23 mouse cellular contexts compared by ENCODE assay signal in the genomic region with DNA sequence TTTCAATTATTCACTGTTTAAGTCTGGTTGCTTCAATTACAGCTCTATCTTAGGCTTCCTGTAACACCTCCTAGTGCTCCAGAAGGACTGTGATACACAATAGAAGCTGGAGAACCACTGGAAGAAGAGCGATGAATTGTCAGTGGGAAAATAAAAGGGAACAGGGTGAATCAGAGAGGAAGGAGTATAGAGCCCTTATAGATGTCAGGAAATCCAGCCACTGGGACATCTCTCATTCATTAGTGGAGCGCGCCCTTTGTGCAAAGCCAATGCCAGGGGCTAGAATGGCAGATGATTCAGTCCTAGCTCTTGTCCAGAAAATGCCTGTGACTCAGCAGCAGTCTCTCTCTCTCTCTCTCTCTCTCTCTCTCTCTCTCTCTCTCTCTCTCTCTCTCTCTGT. TPM values are rescaled to one million over a fixed set of nuclear protein-coding genes. Genes with fewer than 3 reads are reported as not detected.
A peak's percentile ranks its signal among the peaks of the same experiment; 100 is the strongest.
DNase-seq lines count a peak whose midpoint lies in the region; ATAC-seq and TF ChIP-seq lines count a peak whose summit lies in the region.
"Had no signal": no experiment of that assay in that cellular context is flagged by ENCODE, and none has a peak within 500 bp of the region (broad histone marks: within the 10 kb centered on the region; RNA-seq: fewer than 3 reads in every experiment).

No protein-coding gene starts in this region.

- intact Hi-C loops in left cerebral cortex, postnatal 25 days (cut with DNase I) = no loop called here

- POLR2A ChIA-PET in Patski (lab: Charles Lee) = interaction anchor here (1.0 kb wide), 1 partner anchor 59 kb away, joined by 3 read pairs; no protein-coding TSS in a partner anchor

- CTCF ChIA-PET in Patski (lab: Charles Lee) = interaction anchor here (1.4 to 1.7 kb wide), 2 partner anchors 9 to 19 kb away, joined by 4 to 6 read pairs; no protein-coding TSS in a partner anchor

- peak; percentile 29 for DNase-seq in adrenal gland, postnatal 14 days
- no peak for DNase-seq in adrenal gland, adult 18-20 months (ENCODE audit: low spot score in 2 of 2)
- peak; percentile 77 for DNase-seq in Muller cell, postnatal 12 days (ENCODE audit: inconsistent ontology term)
- DNase-seq in Patski (ENCODE audit: low read depth, low spot score) = no peak
- DNase-seq in left cerebral cortex, postnatal 25 days (ENCODE audit: low spot score in 2 of 2) = no peak
- DNase-seq in right cerebral cortex, postnatal 10 days (ENCODE audit: low spot score in 2 of 2) = no peak
- DNase-seq: cerebellum, adult 11-12 months; cerebellum, adult 8-10 months; cerebellum, postnatal 10 days; cerebellum, postnatal 36 days; embryo, embryonic 11 days; gastrocnemius, postnatal 25 days; heart, adult 18-20 months; heart, postnatal 10 days; heart, postnatal 36 days; kidney, adult 11 months had no signal

- in situ Hi-C loops in Patski (cut with MboI; ENCODE audit: low pct_unique_long_range_greater_than_20kb) = no loop called here

- no peaks in the 10 kb centered on the region for H3K27me3 ChIP-seq in Patski
- H3K27me3 ChIP-seq: embryonic facial prominence, embryonic 13.5 days; forebrain, embryonic 15.5 days; heart, embryonic 15.5 days; intestine, embryonic 15.5 days had no signal

- TF ChIP-seq CTCF in Patski (IDR thresholded peaks at IDR 0.05) = no peak

- peak; percentile 39 for ATAC-seq in Patski
- ATAC-seq: activated CD4-positive, CD25-positive, alpha-beta regulatory T cell, adult 4 months; forebrain, embryonic 15.5 days; hindbrain, embryonic 16.5 days; intestine, embryonic 15.5 days had no signal

RNA-seq across cellular contexts. Expression of gene Btbd11, which starts 59.3 kb away (rescaled TPM):
- 3.9 and 5.9 TPM in 2 replicates for total RNA-seq in adrenal gland, postnatal 14 days (2021)
- total RNA-seq in adrenal gland, adult 18-20 months (2021) = 1 to 10 TPM; 5.3 to 6.0 TPM
- 3.5 TPM for polyA plus RNA-seq in Patski (2021)
- 10 to 100 TPM; 25.9 to 26.8 TPM for total RNA-seq in left cerebral cortex, postnatal 25 days (2021)
- polyA plus RNA-seq: erythroblast, embryonic 14.5 days had no signal

Comparison
In these comparisons a context has a peak if more than half of its experiments do, and no peak if none do; other contexts are left out.
1. DNase-seq: peak in adrenal gland, postnatal 14 days (single experiment) and Muller cell, postnatal 12 days (single experiment); none in adrenal gland, adult 18-20 months (0 of 2), Patski (single experiment), left cerebral cortex, postnatal 25 days (0 of 2) and right cerebral cortex, postnatal 10 days (0 of 2).